Mouse (Mus musculus): ENCODE data around the gene Tgfbr2. TPM values are rescaled to one million over a fixed set of nuclear protein-coding genes. Genes with fewer than 3 reads are reported as not detected.

Tgfbr2 gene
- 5.7 TPM for polyA plus RNA-seq (2014; fragmentation: Illumina TruSeq; extraction: RNeasy Lipid Tissue Mini Kit (QIAGEN cat#74804); ENCODE audit: low read depth, low replicate concordance)

DNA sequence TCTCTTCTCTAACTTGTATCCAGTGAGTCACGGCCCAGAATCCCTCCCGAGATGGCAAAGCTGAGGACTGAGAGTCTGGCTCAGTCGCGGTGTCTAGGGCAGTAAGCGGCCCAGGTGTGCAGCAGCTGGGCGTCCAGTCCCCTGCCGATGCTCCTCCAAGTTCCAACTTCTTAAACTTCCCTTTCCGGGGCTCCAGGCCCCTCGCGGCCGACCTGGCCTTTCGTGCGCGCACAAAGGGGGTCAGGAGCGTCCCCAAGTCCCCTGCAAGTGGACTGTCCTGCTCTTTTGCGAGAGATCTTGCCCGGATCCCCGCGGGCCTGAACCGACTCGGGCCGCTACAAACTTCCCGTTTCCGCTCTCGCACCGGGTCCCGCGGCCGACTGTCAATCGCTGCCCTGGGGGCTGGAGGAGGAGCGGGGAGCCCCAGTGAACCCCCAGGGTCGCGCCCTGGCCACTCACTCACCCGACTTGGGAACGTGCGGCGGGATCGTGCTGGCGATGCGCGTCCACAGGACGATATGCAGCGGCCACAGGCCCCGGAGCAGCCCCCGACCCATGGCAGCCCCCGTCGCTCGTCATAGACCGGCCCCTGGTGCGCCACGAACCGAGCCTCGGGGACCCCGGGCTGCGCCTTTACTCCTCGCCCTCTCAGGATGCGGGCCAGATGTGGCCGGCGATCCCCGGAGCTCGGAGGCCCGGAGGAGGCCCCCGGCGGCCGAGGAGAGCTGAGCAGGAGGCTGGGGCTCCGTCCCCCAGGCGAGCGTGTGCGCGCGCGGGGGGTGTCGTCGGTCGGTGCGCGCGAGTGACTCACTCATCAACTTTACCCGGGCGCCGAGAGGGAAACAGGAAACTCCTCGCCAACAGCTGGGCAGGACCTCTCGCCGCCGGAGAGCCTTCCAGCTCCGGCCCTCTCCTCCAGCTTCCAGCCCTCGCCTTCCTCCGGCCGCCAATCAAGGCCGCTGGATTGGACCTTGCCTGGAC, at the start of gene Tgfbr2:
Tgfbr2 (minus strand) TSS at position 880 of the 981 bp plus-strand sequence.

